Mouse (Mus musculus): ENCODE data around the gene Pamr1. TPM values are rescaled to one million over a fixed set of nuclear protein-coding genes. Genes with fewer than 3 reads are reported as not detected.

Gene Pamr1
- polyA plus RNA-seq, 1 experiment from 2014 or later, result 34.2 TPM

DNA sequence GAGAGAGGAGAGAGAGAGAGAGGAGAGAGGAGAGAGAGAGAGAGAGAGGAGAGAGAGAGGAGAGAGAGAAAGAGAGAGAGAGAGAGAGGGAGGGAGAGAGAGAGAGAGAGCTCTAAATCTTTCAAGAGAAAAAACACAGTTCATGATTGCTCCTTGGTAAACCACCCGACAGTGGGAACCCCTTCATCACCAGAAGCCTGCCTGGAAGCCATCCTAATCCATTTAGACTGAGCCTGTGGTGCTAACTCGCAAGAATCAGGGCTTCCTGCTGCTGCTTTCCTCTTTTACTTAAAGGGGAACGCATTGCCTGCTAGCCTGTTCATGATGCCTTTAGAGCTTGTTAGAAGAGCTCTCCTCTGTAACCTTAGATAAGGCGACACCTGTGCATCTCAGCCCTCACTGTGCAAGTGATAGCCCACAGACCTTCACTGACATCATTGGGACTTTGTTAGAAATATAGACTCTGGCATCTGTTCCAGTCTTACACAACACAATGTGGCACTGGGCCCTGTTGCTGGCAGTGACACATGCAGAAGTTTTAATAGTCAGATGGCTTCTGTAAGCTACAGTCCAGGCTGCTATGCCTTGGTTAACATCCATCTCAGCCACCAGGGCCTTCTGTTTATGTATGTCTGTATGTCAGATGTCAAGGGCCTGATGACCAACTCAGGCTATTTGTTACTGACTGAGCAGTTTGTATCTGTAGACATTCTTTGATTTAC, 8.2 kb upstream of the Pamr1 start:
- no peaks in the 10 kb centered on the region for H3K9me3 ChIP-seq (ENCODE audit: control insufficient read depth, low read length)
- peaks cover 18% of the 10 kb centered on the region for H3K4me1 ChIP-seq (ENCODE audit: control insufficient read depth, insufficient read depth, low read length)
- no peak overlapping the region for H3K9ac ChIP-seq (ENCODE audit: low read depth, low read length)
- H3K4me3 ChIP-seq (ENCODE audit: low read depth, low read length), result no peak overlapping the region
- H3K27me3 ChIP-seq (replicated peaks; ENCODE audit: control insufficient read depth, insufficient read depth, low read length), result no peaks in the 10 kb centered on the region
- H3K27ac ChIP-seq (replicated peaks; ENCODE audit: low read depth, low read length), result no peak overlapping the region
- no peaks in the 10 kb centered on the region for H3K36me3 ChIP-seq (ENCODE audit: control insufficient read depth, insufficient read depth, low read length)
- no peak overlapping the region for H3K4me2 ChIP-seq (ENCODE audit: low read depth, low read length)
- 27% methylated on average over 4 of the region's 4 CpGs for WGBS
- DNase-seq (ENCODE audit: low spot score) (peak; percentile 38), ATAC-seq (ENCODE audit: low read depth) (no peak)

DNA sequence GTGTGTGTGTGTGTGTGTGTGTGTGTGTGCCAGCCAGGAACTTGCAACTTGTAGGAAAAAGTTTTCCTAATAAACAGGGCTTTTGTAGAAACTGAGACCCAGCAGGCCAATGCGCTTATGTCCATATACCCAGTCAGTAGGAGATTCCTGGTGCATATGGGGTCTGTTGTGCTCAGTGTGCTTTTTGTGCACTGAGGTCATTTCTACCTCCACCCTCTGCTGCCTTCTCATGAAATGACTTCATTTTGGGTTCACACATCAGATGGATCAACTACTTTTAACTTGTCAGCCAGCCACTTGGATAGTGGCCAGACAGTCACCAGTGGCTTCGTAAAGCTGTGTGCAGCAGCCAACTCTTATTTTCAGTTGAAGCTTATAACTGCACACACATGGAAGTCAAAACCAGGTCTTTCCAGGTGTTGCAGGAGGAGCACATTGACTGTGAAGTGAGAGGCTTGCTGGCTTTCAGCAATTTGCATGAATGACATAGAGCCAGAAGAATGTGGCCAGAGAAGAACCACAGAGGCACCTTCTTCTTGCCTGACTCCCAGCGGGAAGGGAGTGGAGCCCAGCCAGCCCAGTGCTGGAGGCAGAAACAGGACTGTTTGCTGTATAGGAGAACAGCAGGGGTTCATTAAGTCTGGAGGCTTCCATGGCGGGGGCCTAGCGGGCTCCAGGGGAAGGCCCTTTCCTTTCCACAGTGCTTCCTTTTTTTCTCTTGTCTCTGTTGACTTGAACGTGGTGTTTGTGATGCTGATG, 5.7 kb upstream of the Pamr1 start:
- 24% methylated on average over 6 of the region's 6 CpGs for WGBS
- Histone ChIP-seq H3K4me3 (ENCODE audit: low read depth, low read length) (no peak overlapping the region), H3K4me2 (ENCODE audit: low read depth, low read length) (no peak overlapping the region), H3K27me3 (replicated peaks; ENCODE audit: control insufficient read depth, insufficient read depth, low read length) (no peaks in the 10 kb centered on the region; the same call in 1 of the 2 replicates), H3K4me1 (ENCODE audit: control insufficient read depth, insufficient read depth, low read length) (peaks cover 18% of the 10 kb centered on the region), H3K27ac (replicated peaks; ENCODE audit: low read depth, low read length) (peak overlapping the region; percentile 44; the same call in 1 of the 2 replicates), H3K9me3 (ENCODE audit: control insufficient read depth, low read length) (no peaks in the 10 kb centered on the region), H3K36me3 (ENCODE audit: control insufficient read depth, insufficient read depth, low read length) (no peaks in the 10 kb centered on the region), H3K9ac (ENCODE audit: low read depth, low read length) (no peak overlapping the region)
- DNase-seq (ENCODE audit: low spot score), result peak; percentile 79
- ATAC-seq (ENCODE audit: low read depth), result peak; percentile 74

DNA sequence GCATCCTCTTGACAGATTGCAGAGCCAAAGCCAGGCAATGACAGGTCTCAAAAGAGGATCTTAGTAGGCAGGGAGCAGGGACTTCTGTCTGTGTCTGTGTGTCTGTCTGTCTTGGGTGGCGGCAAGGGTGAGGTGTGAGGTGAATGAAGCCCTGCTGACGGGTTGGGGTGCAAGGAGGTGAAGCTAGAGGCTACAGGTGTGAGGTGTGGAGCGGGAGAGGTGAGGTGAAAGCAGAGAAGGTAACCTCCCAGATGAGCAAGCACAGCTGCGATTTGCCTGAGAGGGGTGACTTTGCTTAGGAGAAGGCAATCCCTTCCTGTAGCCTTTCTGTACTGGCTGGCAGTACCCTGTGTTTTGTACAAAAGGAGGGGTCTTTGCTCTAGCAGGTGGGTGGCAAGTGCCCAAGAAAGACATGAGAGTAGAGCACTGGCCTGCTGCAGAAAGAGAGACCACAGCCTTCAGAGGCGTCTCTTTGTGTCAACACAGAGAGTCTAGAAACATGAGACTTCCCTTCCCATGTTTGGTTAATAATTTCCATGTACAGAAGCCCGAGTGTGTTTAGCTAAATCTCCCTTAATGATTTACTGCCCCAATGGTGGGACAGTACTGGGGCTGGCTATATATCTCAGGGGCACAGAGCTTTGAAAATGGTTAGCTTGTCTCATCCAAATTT, 1.2 kb downstream of the Pamr1 start:
- Histone ChIP-seq H3K27ac (replicated peaks; ENCODE audit: low read depth, low read length) (no peak overlapping the region), H3K4me2 (ENCODE audit: low read depth, low read length) (peak overlapping the region; percentile 59), H3K36me3 (ENCODE audit: control insufficient read depth, insufficient read depth, low read length) (no peaks in the 10 kb centered on the region), H3K9me3 (ENCODE audit: control insufficient read depth, low read length) (no peaks in the 10 kb centered on the region), H3K9ac (ENCODE audit: low read depth, low read length) (peak overlapping the region; percentile 15; the same call in 1 of the 2 replicates), H3K4me3 (ENCODE audit: low read depth, low read length) (peak overlapping the region; percentile 37), H3K4me1 (ENCODE audit: control insufficient read depth, insufficient read depth, low read length) (peaks cover 23% of the 10 kb centered on the region), H3K27me3 (replicated peaks; ENCODE audit: control insufficient read depth, insufficient read depth, low read length) (peaks cover 4% of the 10 kb centered on the region)
- ATAC-seq (ENCODE audit: low read depth) (no peak), DNase-seq (ENCODE audit: low spot score) (peak; percentile 33)
- 30% methylated on average over 6 of the region's 6 CpGs for WGBS

DNA sequence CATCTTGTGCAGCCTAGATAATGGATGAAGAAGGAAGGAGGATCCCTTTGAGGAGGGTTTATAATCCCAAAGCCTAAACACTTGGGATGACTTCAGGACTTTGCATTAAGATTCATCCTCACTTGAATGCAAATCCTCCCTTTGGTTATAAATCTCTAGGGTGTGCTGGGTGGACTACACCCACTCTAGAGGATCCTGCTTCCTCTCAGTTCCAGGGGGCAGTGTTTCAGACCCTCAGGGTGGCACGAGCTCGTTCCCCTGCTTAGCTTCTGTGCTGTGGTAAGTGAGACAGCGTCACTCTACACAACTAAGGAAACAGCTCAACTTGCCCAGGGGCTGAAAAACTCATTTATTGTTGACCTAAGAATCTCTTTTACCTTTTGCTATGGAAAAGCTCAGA, 1.8 kb downstream of the Pamr1 start:
- peaks cover 4% of the 10 kb centered on the region for H3K27me3 ChIP-seq (replicated peaks; ENCODE audit: control insufficient read depth, insufficient read depth, low read length)
- DNase-seq (ENCODE audit: low spot score) (no peak), ATAC-seq (ENCODE audit: low read depth) (no peak)
- no peak overlapping the region for H3K4me3 ChIP-seq (ENCODE audit: low read depth, low read length)
- peak overlapping the region; percentile 59 for H3K4me2 ChIP-seq (ENCODE audit: low read depth, low read length)
- WGBS, result 23% methylated on average over 3 of the region's 3 CpGs
- no peak overlapping the region; the same call in 1 of the 2 replicates for H3K9ac ChIP-seq (ENCODE audit: low read depth, low read length)
- no peak overlapping the region for H3K27ac ChIP-seq (replicated peaks; ENCODE audit: low read depth, low read length)
- H3K4me1 ChIP-seq (ENCODE audit: control insufficient read depth, insufficient read depth, low read length), result peaks cover 23% of the 10 kb centered on the region
- no peaks in the 10 kb centered on the region for H3K36me3 ChIP-seq (ENCODE audit: control insufficient read depth, insufficient read depth, low read length)
- H3K9me3 ChIP-seq (ENCODE audit: control insufficient read depth, low read length), result no peaks in the 10 kb centered on the region

DNA sequence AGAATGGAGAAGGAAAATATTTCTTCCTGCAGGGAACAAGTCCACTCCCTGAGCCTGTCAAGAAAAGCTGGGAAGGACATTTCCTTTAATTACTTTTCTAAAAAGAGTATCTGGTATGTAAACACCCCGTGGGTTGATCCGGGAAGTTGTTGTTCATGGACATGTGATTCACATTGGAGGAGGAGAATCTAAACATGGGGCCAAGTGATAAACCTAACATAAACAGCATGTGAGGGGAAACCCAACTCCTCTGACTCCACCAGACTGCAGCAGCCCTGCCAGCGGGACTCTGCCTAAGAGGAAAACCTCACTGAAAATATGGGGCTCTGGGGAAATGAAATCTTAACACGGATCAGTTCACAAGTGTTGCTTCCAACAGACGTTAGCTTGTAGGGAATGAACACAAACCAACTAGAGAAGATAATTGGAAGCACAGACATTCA, 2.3 kb downstream of the Pamr1 start:
- no peaks in the 10 kb centered on the region for H3K9me3 ChIP-seq (ENCODE audit: control insufficient read depth, low read length)
- WGBS, result 12% methylated on average over 5 of the region's 5 CpGs
- no peaks in the 10 kb centered on the region for H3K36me3 ChIP-seq (ENCODE audit: control insufficient read depth, insufficient read depth, low read length)
- H3K4me2 ChIP-seq (ENCODE audit: low read depth, low read length), result peak overlapping the region; percentile 59; the same call in 1 of the 2 replicates
- peaks cover 23% of the 10 kb centered on the region for H3K4me1 ChIP-seq (ENCODE audit: control insufficient read depth, insufficient read depth, low read length)
- DNase-seq (ENCODE audit: low spot score), result peak; percentile 89
- no peak overlapping the region for H3K27ac ChIP-seq (replicated peaks; ENCODE audit: low read depth, low read length)
- no peak overlapping the region for H3K9ac ChIP-seq (ENCODE audit: low read depth, low read length)
- no peak overlapping the region for H3K4me3 ChIP-seq (ENCODE audit: low read depth, low read length)
- peak; percentile 53 for ATAC-seq (ENCODE audit: low read depth)
- H3K27me3 ChIP-seq (replicated peaks; ENCODE audit: control insufficient read depth, insufficient read depth, low read length), result peaks cover 4% of the 10 kb centered on the region

- no peak overlapping the region for H3K4me3 ChIP-seq (ENCODE audit: low read depth, low read length)
- H3K9ac ChIP-seq (ENCODE audit: low read depth, low read length), result no peak overlapping the region
- DNase-seq (ENCODE audit: low spot score) (peak; percentile 77), ATAC-seq (ENCODE audit: low read depth) (no peak)
- no peak overlapping the region for H3K27ac ChIP-seq (replicated peaks; ENCODE audit: low read depth, low read length)
- H3K36me3 ChIP-seq (ENCODE audit: control insufficient read depth, insufficient read depth, low read length), result no peaks in the 10 kb centered on the region
- peaks cover 3% of the 10 kb centered on the region; the same call in 1 of the 2 replicates for H3K4me1 ChIP-seq (ENCODE audit: control insufficient read depth, insufficient read depth, low read length)
- H3K4me2 ChIP-seq (ENCODE audit: low read depth, low read length), result no peak overlapping the region
- WGBS, result 60% methylated on average over 4 of the region's 4 CpGs
- H3K9me3 ChIP-seq (ENCODE audit: control insufficient read depth, low read length), result no peaks in the 10 kb centered on the region
- H3K27me3 ChIP-seq (replicated peaks; ENCODE audit: control insufficient read depth, insufficient read depth, low read length), result no peaks in the 10 kb centered on the region
Measured at GRCm38 (mm10) chr2:102557085-102557484, 7.3 kb downstream of the Pamr1 start.

- no peak for DNase-seq (ENCODE audit: low spot score)
- Histone ChIP-seq H3K4me3 (ENCODE audit: low read depth, low read length) (no peak overlapping the region), H3K4me2 (ENCODE audit: low read depth, low read length) (no peak overlapping the region), H3K4me1 (ENCODE audit: control insufficient read depth, insufficient read depth, low read length) (no peaks in the 10 kb centered on the region), H3K27me3 (replicated peaks; ENCODE audit: control insufficient read depth, insufficient read depth, low read length) (no peaks in the 10 kb centered on the region), H3K27ac (replicated peaks; ENCODE audit: low read depth, low read length) (no peak overlapping the region), H3K9ac (ENCODE audit: low read depth, low read length) (no peak overlapping the region), H3K9me3 (ENCODE audit: control insufficient read depth, low read length) (no peaks in the 10 kb centered on the region), H3K36me3 (ENCODE audit: control insufficient read depth, insufficient read depth, low read length) (no peaks in the 10 kb centered on the region)
- ATAC-seq (ENCODE audit: low read depth), result no peak
- WGBS, result 80% methylated on average over 12 of the region's 12 CpGs
Measured at GRCm38 (mm10) chr2:102558965-102559364, 9.2 kb downstream of the Pamr1 start.

DNA sequence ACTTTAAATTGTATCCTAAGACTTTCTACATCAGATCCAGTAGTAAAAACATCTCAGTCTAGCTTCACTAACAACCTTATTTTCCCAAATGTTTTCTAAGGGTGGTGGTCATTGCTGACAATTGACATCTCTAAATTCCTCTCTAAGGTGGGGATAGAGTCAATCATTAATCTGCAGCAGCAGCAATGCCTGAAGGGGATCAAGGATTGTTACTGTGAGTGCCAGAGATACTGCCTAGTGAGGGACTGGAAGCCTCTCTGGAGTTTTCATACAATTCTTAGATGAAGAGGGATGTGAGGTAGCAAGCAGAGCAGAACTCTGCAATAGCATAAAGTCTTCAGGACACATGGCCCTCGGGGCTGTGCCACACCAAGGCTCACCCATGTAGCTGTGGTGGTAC, 14.0 kb downstream of the Pamr1 start:
- Histone ChIP-seq H3K4me2 (ENCODE audit: low read depth, low read length) (no peak overlapping the region), H3K4me1 (ENCODE audit: control insufficient read depth, insufficient read depth, low read length) (no peaks in the 10 kb centered on the region), H3K27ac (replicated peaks; ENCODE audit: low read depth, low read length) (no peak overlapping the region), H3K9ac (ENCODE audit: low read depth, low read length) (no peak overlapping the region), H3K36me3 (ENCODE audit: control insufficient read depth, insufficient read depth, low read length) (no peaks in the 10 kb centered on the region), H3K27me3 (replicated peaks; ENCODE audit: control insufficient read depth, insufficient read depth, low read length) (no peaks in the 10 kb centered on the region), H3K4me3 (ENCODE audit: low read depth, low read length) (no peak overlapping the region), H3K9me3 (ENCODE audit: control insufficient read depth, low read length) (no peaks in the 10 kb centered on the region)
- no peak for DNase-seq (ENCODE audit: low spot score)
- no peak for ATAC-seq (ENCODE audit: low read depth)
- 88% methylated on average over 1 of the region's 1 CpGs for WGBS
